Mouse (Mus musculus) G1E (cell line): ENCODE measurements around the gene Otx1. TPM values are rescaled to one million over a fixed set of nuclear protein-coding genes. Genes with fewer than 3 reads are reported as not detected.

Experiments
- ATAC-seq: 2 replicates; pipeline ENCODE4 v1.8.0; 2016; ENCODE audit warnings: mild to moderate bottlenecking; ENCODE audit not compliant: insufficient number of reproducible peaks, poor library complexity, low FRiP score, severe bottlenecking; ENCODE audit errors: extremely low read depth
- DNase-seq: peaks from one replicate; pipeline ENCODE4 v3.0.0; 2012; ENCODE audit warnings: low spot score
- H3K27me3 ChIP-seq: 2 replicates; pipeline ENCODE4 v1.6.1; 2012; ENCODE audit warnings: mild to moderate bottlenecking, low read length, inconsistent platforms; ENCODE audit not compliant: insufficient read depth
- H3K36me3 ChIP-seq: replicated peaks from 2 replicates; pipeline ENCODE3; 2012; ENCODE audit warnings: mild to moderate bottlenecking, inconsistent platforms
- H3K4me1 ChIP-seq: 2 replicates; pipeline ENCODE4 v1.6.1; 2012; ENCODE audit warnings: low read depth, low read length, inconsistent platforms, mixed read lengths; ENCODE audit not compliant: insufficient read depth
- H3K4me3 ChIP-seq: 2 replicates; pipeline ENCODE4 v1.5.1; 2012; ENCODE audit warnings: low read depth, mild to moderate bottlenecking, inconsistent platforms, low read length, moderate library complexity, mixed read lengths
- H3K9me3 ChIP-seq: replicated peaks from 2 replicates; pipeline ENCODE4 v1.6.1; 2012; ENCODE audit warnings: inconsistent platforms
- CTCF ChIP-seq: IDR thresholded peaks from 2 replicates; pipeline ENCODE4 v1.5.1; 2012; ENCODE audit warnings: low read depth, low read length, inconsistent platforms, mixed read lengths
- GATA1 ChIP-seq: IDR thresholded peaks from 2 replicates; pipeline ENCODE4 v1.6.1; 2012; ENCODE audit warnings: borderline replicate concordance, low read length, inconsistent platforms, mixed read lengths
- GATA2 ChIP-seq: IDR thresholded peaks from 2 replicates; pipeline ENCODE4 v1.6.1; 2012; ENCODE audit warnings: low read depth, low read length, inconsistent platforms, borderline replicate concordance
- POLR2AphosphoS5 ChIP-seq: IDR thresholded peaks from 2 replicates; pipeline ENCODE4 v1.6.1; 2012; ENCODE audit warnings: low read depth, low read length, inconsistent platforms; ENCODE audit not compliant: insufficient replicate concordance
- TAL1 ChIP-seq: conservative IDR thresholded peaks from 2 replicates; pipeline ENCODE4 v1.6.1; 2012; ENCODE audit warnings: low read depth, low read length, inconsistent platforms, mixed read lengths
- polyA plus RNA-seq: library from polyadenylated mRNA; stranded (reverse); fragments of >175 nt; gene quantifications from 2 replicates; pipeline ENCODE4 v1.2.3, GENCODE M21; 2012
- total RNA-seq, 2 experiments: library from RNA; stranded (forward) in 1 of 2; stranded (reverse) in 1 of 2; fragments of 200-1000 nt in 1 of 2; fragments of >200 nt in 1 of 2; fragmentation: Nextera tagmentation in 1 of 2; gene quantifications; 2 replicates each; pipeline ENCODE4 v1.2.3; 2014 to 2017

Otx1 gene
- total and polyA plus RNA-seq, 3 experiments: 0.11 to 0.12 TPM; not detected in 1

GRCm38 (mm10) chr11:22017444-22017843 lies 14.7 kb upstream of the Otx1 start:
- TF ChIP-seq GATA1 (no peak), TAL1 (no peak), CTCF (no peak), GATA2 (no peak), POLR2AphosphoS5 (no peak)
- no peak for DNase-seq
- no peak overlapping the region for H3K4me3 ChIP-seq
- peaks cover 2% of the 10 kb centered on the region; the same call in 1 of the 2 replicates for H3K27me3 ChIP-seq
- no peaks in the 10 kb centered on the region for H3K9me3 ChIP-seq
- H3K4me1 ChIP-seq: no peaks in the 10 kb centered on the region
- no peaks in the 10 kb centered on the region for H3K36me3 ChIP-seq
- ATAC-seq: no peak

- TF ChIP-seq GATA1 (no peak), CTCF (no peak), POLR2AphosphoS5 (no peak), TAL1 (no peak), GATA2 (no peak)
- H3K36me3 ChIP-seq: no peaks in the 10 kb centered on the region
Measured at GRCm38 (mm10) chr11:22016341-22016740, 13.6 kb upstream of the Otx1 start.

GRCm38 (mm10) chr11:22008817-22009216 lies 6.1 kb upstream of the Otx1 start:
- no peak for DNase-seq
- ATAC-seq: no peak
- Histone ChIP-seq H3K27me3 (peaks cover 35% of the 10 kb centered on the region), H3K9me3 (no peaks in the 10 kb centered on the region), H3K36me3 (no peaks in the 10 kb centered on the region), H3K4me3 (no peak overlapping the region), H3K4me1 (peaks cover 26% of the 10 kb centered on the region)
- TF ChIP-seq GATA1 (no peak), GATA2 (no peak), TAL1 (no peak), CTCF (no peak), POLR2AphosphoS5 (no peak)

More at GRCm38 (mm10) chr11:22016341-22016740, 13.6 kb upstream of the Otx1 start:
- ATAC-seq (no peak), DNase-seq (no peak)
- H3K27me3 ChIP-seq: no peaks in the 10 kb centered on the region
- no peaks in the 10 kb centered on the region for H3K9me3 ChIP-seq
- H3K4me1 ChIP-seq: no peaks in the 10 kb centered on the region
- H3K4me3 ChIP-seq: no peak overlapping the region

GRCm38 (mm10) chr11:22008129-22008596 lies 5.5 kb upstream of the Otx1 start:
- H3K36me3 ChIP-seq: no peaks in the 10 kb centered on the region
- TF ChIP-seq GATA2 (no peak), TAL1 (no peak), POLR2AphosphoS5 (no peak), GATA1 (no peak), CTCF (no peak)
- H3K4me3 ChIP-seq: no peak overlapping the region; the same call in 1 of the 2 replicates
- no peak for DNase-seq
- H3K27me3 ChIP-seq: peaks cover 41% of the 10 kb centered on the region
- peak; percentile 77 for ATAC-seq
- peaks cover 33% of the 10 kb centered on the region for H3K4me1 ChIP-seq
- H3K9me3 ChIP-seq: no peaks in the 10 kb centered on the region

GRCm38 (mm10) chr11:22007781-22008110 lies 5.0 kb upstream of the Otx1 start:
- no peak overlapping the region for H3K4me3 ChIP-seq
- no peak for ATAC-seq
- peaks cover 45% of the 10 kb centered on the region for H3K27me3 ChIP-seq

GRCm38 (mm10) chr11:22007088-22007780 lies 4.5 kb upstream of the Otx1 start:
- Histone ChIP-seq H3K27me3 (peaks cover 50% of the 10 kb centered on the region), H3K4me1 (peaks cover 42% of the 10 kb centered on the region), H3K9me3 (no peaks in the 10 kb centered on the region), H3K4me3 (peak overlapping the region; percentile 20; the same call in 1 of the 2 replicates), H3K36me3 (no peaks in the 10 kb centered on the region)
- no peak for DNase-seq
- ATAC-seq: no peak
- TF ChIP-seq POLR2AphosphoS5: no peak
- TF ChIP-seq GATA2: no peak
- no peak for TF ChIP-seq GATA1
- no peak for TF ChIP-seq CTCF
- TF ChIP-seq TAL1: no peak

More at GRCm38 (mm10) chr11:22007781-22008110, 5.0 kb upstream of the Otx1 start:
- Histone ChIP-seq H3K36me3 (no peaks in the 10 kb centered on the region), H3K4me1 (peaks cover 37% of the 10 kb centered on the region), H3K9me3 (no peaks in the 10 kb centered on the region)
- TF ChIP-seq TAL1 (no peak), GATA2 (no peak), GATA1 (no peak), CTCF (no peak), POLR2AphosphoS5 (no peak)
- DNase-seq: no peak
